In genomic region chr10:41288771-41289415, GRCm38 (mm10) we compare ENCODE assay signal across 9 mouse cellular contexts. TPM values are rescaled to one million over a fixed set of nuclear protein-coding genes. Genes with fewer than 3 reads are reported as not detected.
DNase-seq lines count a peak whose midpoint lies in the region; ATAC-seq and TF ChIP-seq lines count a peak whose summit lies in the region.
"Had no signal": no experiment of that assay in that cellular context is flagged by ENCODE, and none has a peak within 500 bp of the region (broad histone marks: within the 10 kb centered on the region; RNA-seq: fewer than 3 reads in every experiment).

No protein-coding gene starts in this region.

- DNase-seq in cerebellum, adult 11 months, result peak; percentile 75
- peak; percentile 74 to 77 for DNase-seq in heart, postnatal 36 days
- peak; percentile 83 to 93 for DNase-seq in layer of hippocampus, adult 18-20 months (ENCODE audit: low spot score in 2 of 2)
- DNase-seq in lung, adult 18-20 months, result peak; percentile 66 to 74
- DNase-seq in testis, postnatal 14 days (ENCODE audit: low spot score), result peak; percentile 76

- H3K9ac ChIP-seq in ES-Bruce4 (ENCODE audit: low read depth, poor library complexity, severe bottlenecking), result no peak overlapping the region
- no peak overlapping the region; the same call in 1 of the 2 replicates for H3K9ac ChIP-seq in forebrain, embryonic 16.5 days (replicated peaks; ENCODE audit: low read depth, low read length)
- H3K9ac ChIP-seq: lung, embryonic 15.5 days had no signal

- H3K27ac ChIP-seq in ES-Bruce4 (ENCODE audit: insufficient read depth, low read length), result no peak overlapping the region
- H3K27ac ChIP-seq in forebrain, embryonic 16.5 days (ENCODE audit: low read length), result no peak overlapping the region
- H3K27ac ChIP-seq: lung, embryonic 15.5 days had no signal

- intact Hi-C loops in heart, postnatal 36 days (cut with DNase I), result loop anchor here (5.0 kb wide), 1 partner anchor 287 kb away; no protein-coding TSS in a partner anchor

- TF ChIP-seq POLR2A in ES-Bruce4 (IDR thresholded peaks at IDR 0.05; ENCODE audit: insufficient read depth, low read length), result no peak

- 36% methylated on average over 16 of the region's 16 CpGs for WGBS in forebrain, embryonic 16.5 days

- peak; percentile 90 for ATAC-seq in forebrain, embryonic 16.5 days
- ATAC-seq in neutrophil, adult 5-6 weeks (ENCODE audit: extremely low read depth, insufficient number of reproducible peaks, low FRiP score, poor library complexity, severe bottlenecking), result peak; percentile 84

- peaks cover 3% of the 10 kb centered on the region for H3K4me1 ChIP-seq in ES-Bruce4 (ENCODE audit: control insufficient read depth, insufficient read depth, low read length)
- H3K4me1 ChIP-seq in forebrain, embryonic 16.5 days (replicated peaks; ENCODE audit: control insufficient read depth, insufficient read depth, low read length), result peaks cover 7% of the 10 kb centered on the region

- H3K27me3 ChIP-seq in ES-Bruce4 (ENCODE audit: control insufficient read depth, insufficient read depth, low read length, poor library complexity, severe bottlenecking), result no peaks in the 10 kb centered on the region
- no peaks in the 10 kb centered on the region for H3K27me3 ChIP-seq in forebrain, embryonic 16.5 days (replicated peaks; ENCODE audit: control insufficient read depth, insufficient read depth, low read length)
- H3K27me3 ChIP-seq: lung, embryonic 15.5 days had no signal

- H3K36me3 ChIP-seq in ES-Bruce4 (ENCODE audit: control insufficient read depth, insufficient read depth, low read length, poor library complexity, severe bottlenecking), result no peaks in the 10 kb centered on the region
- no peaks in the 10 kb centered on the region for H3K36me3 ChIP-seq in forebrain, embryonic 16.5 days (ENCODE audit: control insufficient read depth, insufficient read depth)
- H3K36me3 ChIP-seq: lung, embryonic 15.5 days had no signal

- no peak overlapping the region for H3K4me2 ChIP-seq in forebrain, embryonic 16.5 days (ENCODE audit: low read length)
- H3K4me2 ChIP-seq: lung, embryonic 15.5 days had no signal

- TF ChIP-seq EP300 in ES-Bruce4 (IDR thresholded peaks at IDR 0.05; ENCODE audit: insufficient read depth, low read depth, low read length), result no peak

- TF ChIP-seq CTCF in ES-Bruce4 (IDR thresholded peaks at IDR 0.05; ENCODE audit: low read depth, low read length), result peak; percentile 96

- H3K9me3 ChIP-seq in ES-Bruce4 (replicated peaks; ENCODE audit: control insufficient read depth, insufficient read depth, low read length, poor library complexity, severe bottlenecking), result no peaks in the 10 kb centered on the region
- H3K9me3 ChIP-seq in forebrain, embryonic 16.5 days (ENCODE audit: control insufficient read depth, low read length), result no peaks in the 10 kb centered on the region
- H3K9me3 ChIP-seq: lung, embryonic 15.5 days had no signal

- H3K4me3 ChIP-seq in ES-Bruce4 (ENCODE audit: low read depth, low read length), result 0 out of 2 replicates have a peak overlapping the region, but pooled peaks have one; percentile 17
- no peak overlapping the region for H3K4me3 ChIP-seq in forebrain, embryonic 16.5 days (replicated peaks; ENCODE audit: low read length)
- H3K4me3 ChIP-seq: lung, embryonic 15.5 days had no signal

RNA-seq across cellular contexts. Expression of gene Fig4, which starts 14.2 kb away (rescaled TPM):
- 22.0 and 23.6 TPM in 2 replicates for polyA plus RNA-seq in ES-Bruce4 (2011; ENCODE audit: insufficient read depth, insufficient read length, low read depth, missing spikeins)
- 34.4 and 37.9 TPM in 2 replicates for polyA plus RNA-seq in forebrain, embryonic 16.5 days (2015; fragmentation: Nextera tagmentation; extraction: Ambion mirVana)
- total RNA-seq in heart, postnatal 36 days (2021), result 10 to 100 TPM; 26.4 to 27.0 TPM
- total RNA-seq in layer of hippocampus, adult 18-20 months (2021), result 10 to 100 TPM; 32.9 to 35.7 TPM
- 33.6 and 36.2 TPM in 2 replicates for total RNA-seq in neutrophil, adult 5-6 weeks (2017)

RNA-seq across cellular contexts. Expression of gene Ak9, which starts 14.9 kb away (rescaled TPM):
- polyA plus RNA-seq in ES-Bruce4 (2011; ENCODE audit: insufficient read depth, insufficient read length, low read depth, missing spikeins), result 0.09 TPM in 1 of 2 replicates, not detected in the other
- polyA plus RNA-seq in forebrain, embryonic 16.5 days (2015; fragmentation: Nextera tagmentation; extraction: Ambion mirVana), result 0.14 and 0.26 TPM in 2 replicates
- not detected for total RNA-seq in heart, postnatal 36 days (2021)
- under 1 TPM; 0.20 to 0.25 TPM for total RNA-seq in layer of hippocampus, adult 18-20 months (2021)
- total RNA-seq in neutrophil, adult 5-6 weeks (2017), result not detected in 2 replicates
